Mouse (Mus musculus) liver, postnatal 0 days (tissue): ENCODE data around the gene Bpifb1.

Experiments
- CTCF ChIP-seq: sonication (generic); IDR thresholded peaks from 2 replicates; pipeline ENCODE4 v1.5.1; 2016; ENCODE audit warnings: antibody characterized with exemption, low read depth
- EP300 ChIP-seq: IDR thresholded peaks from 2 replicates; pipeline ENCODE4 v1.6.1; 2016; ENCODE audit warnings: antibody characterized with exemption, low read depth, mild to moderate bottlenecking

DNA sequence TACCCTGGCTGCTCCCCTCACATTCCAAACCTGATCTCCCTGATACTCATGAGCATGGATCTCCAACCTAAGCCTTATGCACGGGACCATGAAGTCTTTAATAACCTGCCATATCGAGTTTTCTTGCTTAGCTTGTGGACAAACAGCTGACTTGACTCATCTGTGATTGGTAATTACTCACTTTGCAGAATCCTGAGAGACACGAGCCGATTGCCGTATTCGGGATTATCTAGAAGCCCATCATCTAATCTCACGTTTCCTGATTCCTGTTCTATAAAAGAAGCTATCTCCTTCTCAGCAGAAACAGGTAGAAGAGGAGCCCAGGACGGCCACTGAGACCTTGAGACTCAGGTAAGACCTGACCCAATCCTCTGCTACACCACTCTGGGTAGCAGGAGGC is 28.3 kb upstream of the Bpifb1 start, which contains the start of gene Bpifa5:
- TF ChIP-seq CTCF, result no peak
- TF ChIP-seq EP300, result no peak
